ENCODE assay signal across 14 mouse cellular contexts in the genomic region with DNA sequence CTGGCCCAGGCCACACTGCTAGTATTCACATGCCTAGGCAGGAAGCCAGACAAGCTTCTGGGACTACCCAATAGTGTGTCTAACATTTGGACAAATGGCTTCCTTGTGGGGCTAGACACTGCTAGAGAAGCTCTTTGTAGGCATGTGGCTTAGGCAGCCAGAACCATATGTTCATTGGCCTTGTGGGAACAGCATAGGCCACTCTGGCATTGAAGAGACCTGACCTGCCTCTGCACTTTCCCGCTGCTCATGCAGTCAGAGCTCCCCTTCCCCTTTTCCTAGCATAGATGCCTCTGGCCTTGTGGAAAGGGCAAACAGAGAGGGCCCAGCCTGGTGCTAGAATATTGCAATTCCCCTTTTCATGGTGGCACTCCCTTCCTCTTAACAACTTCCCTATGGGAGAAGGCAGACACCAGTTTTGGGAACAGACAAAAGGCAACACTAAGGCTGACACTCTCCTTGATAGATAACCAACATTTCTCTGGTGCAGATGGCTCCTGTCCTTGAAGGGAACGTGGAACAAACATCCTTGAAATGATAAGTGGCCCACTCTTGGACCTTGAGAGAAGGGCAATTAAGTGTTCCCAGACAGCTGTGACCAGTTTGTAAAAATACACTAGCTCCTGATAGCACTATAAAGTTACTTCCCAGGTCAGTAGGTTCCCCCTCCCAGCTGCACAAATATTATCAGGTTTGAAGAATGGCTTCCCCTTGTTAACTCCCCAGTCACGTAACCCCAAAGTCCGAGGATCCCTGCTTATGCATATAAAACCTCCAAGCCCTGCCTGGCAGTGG. TPM values are rescaled to one million over a fixed set of nuclear protein-coding genes. Genes with fewer than 3 reads are reported as not detected.
DNase-seq lines count a peak whose midpoint lies in the region; ATAC-seq and TF ChIP-seq lines count a peak whose summit lies in the region.
"Had no signal": no experiment of that assay in that cellular context is flagged by ENCODE, and none has a peak within 500 bp of the region (broad histone marks: within the 10 kb centered on the region; RNA-seq: fewer than 3 reads in every experiment).

No protein-coding gene starts in this region.

- H3K4me2 ChIP-seq in hindbrain, postnatal 0 days (ENCODE audit: low read depth, low read length) = no peak overlapping the region
- H3K4me2 ChIP-seq in hindbrain, embryonic 14.5 days (replicated peaks) = no peak overlapping the region
- H3K4me2 ChIP-seq: midbrain, embryonic 11.5 days had no signal

- WGBS in hindbrain, postnatal 0 days = 77% methylated on average over 4 of the region's 4 CpGs
- 79% methylated on average over 4 of the region's 4 CpGs for WGBS in hindbrain, embryonic 14.5 days

- ATAC-seq in hindbrain, postnatal 0 days = peak; percentile 43; the same call in 1 of the 2 replicates
- no peak for ATAC-seq in hindbrain, embryonic 14.5 days (ENCODE audit: low FRiP score)

- H3K4me3 ChIP-seq in hindbrain, postnatal 0 days (ENCODE audit: low read length) = no peak overlapping the region
- no peak overlapping the region for H3K4me3 ChIP-seq in hindbrain, embryonic 14.5 days (replicated peaks; ENCODE audit: low read length)

- H3K9ac ChIP-seq in hindbrain, postnatal 0 days (replicated peaks; ENCODE audit: low read length) = no peak overlapping the region
- H3K9ac ChIP-seq in hindbrain, embryonic 14.5 days = no peak overlapping the region

- no peaks in the 10 kb centered on the region for H3K27me3 ChIP-seq in hindbrain, postnatal 0 days (ENCODE audit: insufficient read depth, low read length)
- no peaks in the 10 kb centered on the region for H3K27me3 ChIP-seq in hindbrain, embryonic 14.5 days (ENCODE audit: control insufficient read depth, insufficient read depth, low read length)

- peaks cover 8% of the 10 kb centered on the region for H3K36me3 ChIP-seq in hindbrain, postnatal 0 days (ENCODE audit: insufficient read depth, low read length)
- peaks cover 58% of the 10 kb centered on the region for H3K36me3 ChIP-seq in hindbrain, embryonic 14.5 days (replicated peaks; ENCODE audit: control insufficient read depth, insufficient read depth)

- DNase-seq in adrenal gland, adult (ENCODE audit: inconsistent age in 2 of 2, low spot score in 1 of 2) = peak; percentile 60 to 84
- DNase-seq in adrenal gland, postnatal 25 days = no peak
- peak; percentile 15 for DNase-seq in hindbrain, postnatal 0 days (ENCODE audit: low spot score)
- no peak for DNase-seq in hindbrain, embryonic 14.5 days (ENCODE audit: low spot score)
- DNase-seq in right cerebral cortex, postnatal 10 days (ENCODE audit: low spot score in 2 of 2) = peak; percentile 29 to 44
- no peak for DNase-seq in right cerebral cortex, postnatal 36 days (ENCODE audit: low spot score in 2 of 2)
- DNase-seq in spleen, adult 12 weeks (ENCODE audit: low spot score) = no peak
- DNase-seq in Muller cell, postnatal 12 days (ENCODE audit: inconsistent ontology term) = no peak
- DNase-seq: kidney, postnatal 14 days had no signal

- no peak for TF ChIP-seq CTCF in hindbrain, postnatal 0 days (IDR thresholded peaks at IDR 0.05; ENCODE audit: low read depth)

- no peak overlapping the region for H3K27ac ChIP-seq in hindbrain, postnatal 0 days
- H3K27ac ChIP-seq in hindbrain, embryonic 14.5 days = no peak overlapping the region

- H3K9me3 ChIP-seq in hindbrain, postnatal 0 days (ENCODE audit: low read length) = peaks cover 7% of the 10 kb centered on the region; the same call in 1 of the 2 replicates
- H3K9me3 ChIP-seq in hindbrain, embryonic 14.5 days (ENCODE audit: control insufficient read depth, low read length) = peaks cover 12% of the 10 kb centered on the region
- H3K9me3 ChIP-seq: G1E had no signal

- no peaks in the 10 kb centered on the region for H3K4me1 ChIP-seq in hindbrain, postnatal 0 days (ENCODE audit: insufficient read depth, low read length)
- no peaks in the 10 kb centered on the region for H3K4me1 ChIP-seq in hindbrain, embryonic 14.5 days (replicated peaks; ENCODE audit: control insufficient read depth, insufficient read depth, low read length)

RNA-seq across cellular contexts. Expression of gene Amn1, which starts 14.5 kb away (rescaled TPM):
- 28.5 and 31.1 TPM in 2 replicates for total RNA-seq in adrenal gland, postnatal 25 days (2021)
- total RNA-seq in hindbrain, postnatal 0 days (2014; rRNA removed) = 37.5 and 61.6 TPM in 2 replicates
- polyA plus RNA-seq in hindbrain, postnatal 0 days (2015; fragmentation: Nextera tagmentation; extraction: Ambion mirVana) = 88.8 and 90.6 TPM in 2 replicates
- polyA plus RNA-seq in hindbrain, embryonic 14.5 days (2014; fragmentation: Nextera tagmentation; extraction: Ambion mirVana) = 104 and 110 TPM in 2 replicates

RNA-seq across cellular contexts. Expression of gene Etfbkmt, which starts 34.4 kb away (rescaled TPM):
- total RNA-seq in adrenal gland, postnatal 25 days (2021) = 15.8 and 24.3 TPM in 2 replicates
- total RNA-seq in hindbrain, postnatal 0 days (2014; rRNA removed) = 3.0 and 4.9 TPM in 2 replicates
- 6.6 TPM in 2 replicates for polyA plus RNA-seq in hindbrain, postnatal 0 days (2015; fragmentation: Nextera tagmentation; extraction: Ambion mirVana)
- polyA plus RNA-seq in hindbrain, embryonic 14.5 days (2014; fragmentation: Nextera tagmentation; extraction: Ambion mirVana) = 6.4 and 6.8 TPM in 2 replicates

RNA-seq across cellular contexts. Expression of gene Gm10203, which starts 44.1 kb away (rescaled TPM):
- total RNA-seq in adrenal gland, postnatal 25 days (2021) = not detected in 2 replicates
- not detected in 2 replicates for total RNA-seq in hindbrain, postnatal 0 days (2014; rRNA removed)
- not detected in 2 replicates for polyA plus RNA-seq in hindbrain, postnatal 0 days (2015; fragmentation: Nextera tagmentation; extraction: Ambion mirVana)
- not detected in 2 replicates for polyA plus RNA-seq in hindbrain, embryonic 14.5 days (2014; fragmentation: Nextera tagmentation; extraction: Ambion mirVana)
- total RNA-seq: G1E; gastrocnemius, postnatal 4 days; neutrophil, adult 5-6 weeks had no signal
- polyA plus RNA-seq: G1E; limb, embryonic 11.5 days; midbrain, embryonic 11.5 days had no signal

Comparison
In these comparisons a context has a peak if more than half of its experiments do, and no peak if none do; other contexts are left out.
1. DNase-seq: peak in adrenal gland, adult (2 of 2), hindbrain, postnatal 0 days (single experiment) and right cerebral cortex, postnatal 10 days (2 of 2); none in adrenal gland, postnatal 25 days (single experiment), hindbrain, embryonic 14.5 days (single experiment), right cerebral cortex, postnatal 36 days (0 of 2), spleen, adult 12 weeks (single experiment) and Muller cell, postnatal 12 days (single experiment).